Mouse (Mus musculus) heart, adult 2 months (tissue): Measurements from ENCODE around the gene Ehd4. TPM values are rescaled to one million over a fixed set of nuclear protein-coding genes. Genes with fewer than 3 reads are reported as not detected.

Experiments
- DNase-seq, 2 experiments: peaks; one replicate each; pipeline ENCODE4 v3.0.0; 2021
- H3K27ac ChIP-seq: fragments of 200-600 bp; 2 replicates; pipeline ENCODE4 v1.8.1; 2022
- H3K27me3 ChIP-seq: fragments of 200-500 bp; 2 replicates; pipeline ENCODE4 v1.6.1; 2012; ENCODE audit warnings: mild to moderate bottlenecking, low read length, inconsistent platforms, mixed read lengths; ENCODE audit not compliant: control insufficient read depth, insufficient read depth
- H3K36me3 ChIP-seq: fragments of 200-500 bp; 2 replicates; pipeline ENCODE4 v1.6.1; 2012; ENCODE audit warnings: low read length, inconsistent platforms; ENCODE audit not compliant: control insufficient read depth, insufficient read depth
- H3K4me1 ChIP-seq: fragments of 200-500 bp; 2 replicates; pipeline ENCODE4 v1.6.1; 2011; ENCODE audit warnings: low read length; ENCODE audit not compliant: control insufficient read depth, insufficient read depth
- H3K4me3 ChIP-seq: fragments of 200-600 bp; 2 replicates; pipeline ENCODE4 v1.8.1; 2022
- H3K79me2 ChIP-seq: fragments of 200-500 bp; replicated peaks from 2 replicates; pipeline ENCODE4 v1.6.1; 2012; ENCODE audit warnings: mild to moderate bottlenecking, inconsistent platforms, low read length, moderate library complexity, mixed read lengths; ENCODE audit not compliant: control insufficient read depth, insufficient read depth
- H3K9ac ChIP-seq: fragments of 200-500 bp; 2 replicates; pipeline ENCODE4 v1.6.1; 2012; ENCODE audit warnings: low read depth, mild to moderate bottlenecking, control low read depth, inconsistent platforms, low read length, mixed read lengths
- CTCF ChIP-seq: fragments of 200-600 bp; IDR thresholded peaks from 2 replicates; pipeline ENCODE4 v1.8.1; 2022; ENCODE audit warnings: antibody characterized with exemption, mild to moderate bottlenecking, moderate library complexity
- EP300 ChIP-seq: fragments of 200-500 bp; IDR thresholded peaks from 2 replicates; pipeline ENCODE4 v1.6.1; 2011; ENCODE audit warnings: low read depth, low read length, control low read depth; ENCODE audit not compliant: insufficient read depth
- POLR2A ChIP-seq: fragments of 200-500 bp; IDR thresholded peaks from 2 replicates; pipeline ENCODE4 v1.6.1; 2011; ENCODE audit warnings: mild to moderate bottlenecking, low read depth, low read length, control low read depth; ENCODE audit not compliant: insufficient read depth
- WGBS: fragments of 180-500 bp; shearing (Covaris S2); methylation state at CpG from one replicate; pipeline ENCODE4 v1.1.7; 2018; 5-methylcytosine and 5-hydroxymethylcytosine counted together
- intact Hi-C: fragments of 180-260 bp; cut with DNase I; formaldehyde crosslinking; loops from one replicate; pipeline ENCODE4 v1.15.1; 2025
- polyA plus RNA-seq: library from polyadenylated mRNA; depleted of rRNA; stranded (reverse); fragments of >200 nt; gene quantifications from 2 replicates; pipeline ENCODE4 v1.2.3, GENCODE M21; 2012
- total RNA-seq, 2 experiments: library from RNA; stranded (reverse); gene quantifications; 2 replicates each; pipeline ENCODE4 v1.2.3; 2021

The Ehd4 gene
- total and polyA plus RNA-seq, 3 experiments = 213 to 373 (median 330) TPM

- WGBS = 49% methylated on average over 8 of the region's 8 CpGs
- Histone ChIP-seq H3K79me2 (no peaks in the 10 kb centered on the region), H3K36me3 (peaks cover 68% of the 10 kb centered on the region), H3K27me3 (no peaks in the 10 kb centered on the region), H3K4me1 (peaks cover 40% of the 10 kb centered on the region), H3K9ac (peak overlapping the region; percentile 44; the same call in 1 of the 2 replicates), H3K4me3 (no peak overlapping the region), H3K27ac (peak overlapping the region; percentile 83)
- TF ChIP-seq POLR2A (0 out of 2 replicates have a peak, but pooled peaks have one; percentile 8), EP300 (0 out of 2 replicates have a peak, but pooled peaks have one; percentile 40), CTCF (no peak)
- no peak for DNase-seq
- intact Hi-C loops = no loop called here
Measured at GRCm38 (mm10) chr2:120106397-120106973, 47.9 kb downstream of the Ehd4 start.

- Histone ChIP-seq H3K4me1 (peaks cover 39% of the 10 kb centered on the region), H3K79me2 (no peaks in the 10 kb centered on the region), H3K36me3 (peaks cover 71% of the 10 kb centered on the region), H3K27me3 (no peaks in the 10 kb centered on the region), H3K4me3 (no peak overlapping the region), H3K27ac (peak overlapping the region; percentile 83), H3K9ac (no peak overlapping the region)
- DNase-seq = no peak
- no peak for TF ChIP-seq POLR2A
- TF ChIP-seq EP300 = no peak
- intact Hi-C loops = loop anchor here (2.0 kb wide), 2 partner anchors 15 to 47 kb away; no protein-coding TSS in a partner anchor
- 59% methylated on average over 3 of the region's 3 CpGs for WGBS
Measured at GRCm38 (mm10) chr2:120105861-120106260, 48.5 kb downstream of the Ehd4 start.

- TF ChIP-seq CTCF = no peak
- TF ChIP-seq POLR2A = peak; percentile 52; the same call in 1 of the 2 replicates
- TF ChIP-seq EP300 = no peak
- Histone ChIP-seq H3K27me3 (no peaks in the 10 kb centered on the region), H3K4me1 (peaks cover 40% of the 10 kb centered on the region), H3K79me2 (no peaks in the 10 kb centered on the region), H3K4me3 (no peak overlapping the region), H3K27ac (peak overlapping the region; percentile 83), H3K9ac (peak overlapping the region; percentile 7), H3K36me3 (peaks cover 76% of the 10 kb centered on the region)
- DNase-seq = peak; percentile 65 to 77
- WGBS = 7% methylated on average over 6 of the region's 6 CpGs
- intact Hi-C loops = no loop called here
Measured at GRCm38 (mm10) chr2:120102881-120103280, 51.5 kb downstream of the Ehd4 start.

GRCm38 (mm10) chr2:120102450-120102849 is 52.0 kb downstream of the Ehd4 start:
- intact Hi-C loops = no loop called here
- H3K79me2 ChIP-seq = no peaks in the 10 kb centered on the region
- H3K27me3 ChIP-seq = no peaks in the 10 kb centered on the region
- 12% methylated on average over 2 of the region's 2 CpGs for WGBS
- no peak for DNase-seq
- TF ChIP-seq POLR2A = no peak
- TF ChIP-seq EP300 = no peak
- no peak for TF ChIP-seq CTCF
- peak overlapping the region; percentile 83 for H3K27ac ChIP-seq
- no peak overlapping the region for H3K4me3 ChIP-seq
- no peak overlapping the region for H3K9ac ChIP-seq
- H3K36me3 ChIP-seq = peaks cover 75% of the 10 kb centered on the region
- peaks cover 39% of the 10 kb centered on the region for H3K4me1 ChIP-seq

GRCm38 (mm10) chr2:120101961-120102360 is 52.4 kb downstream of the Ehd4 start:
- H3K36me3 ChIP-seq = peaks cover 73% of the 10 kb centered on the region
- H3K4me1 ChIP-seq = peaks cover 42% of the 10 kb centered on the region
- H3K27ac ChIP-seq = peak overlapping the region; percentile 83
- no peaks in the 10 kb centered on the region for H3K79me2 ChIP-seq
- TF ChIP-seq CTCF (no peak), EP300 (no peak), POLR2A (no peak)
- H3K9ac ChIP-seq = peak overlapping the region; percentile 12; the same call in 1 of the 2 replicates
- H3K27me3 ChIP-seq = no peaks in the 10 kb centered on the region
- 78% methylated on average over 11 of the region's 11 CpGs for WGBS
- intact Hi-C loops = no loop called here
- DNase-seq = no peak
- H3K4me3 ChIP-seq = no peak overlapping the region

GRCm38 (mm10) chr2:120099886-120100285 is 54.5 kb downstream of the Ehd4 start:
- TF ChIP-seq POLR2A (0 out of 2 replicates have a peak, but pooled peaks have one; percentile 25), CTCF (no peak), EP300 (peak; percentile 59; the same call in 1 of the 2 replicates)
- Histone ChIP-seq H3K27ac (peak overlapping the region; percentile 83), H3K79me2 (no peaks in the 10 kb centered on the region), H3K9ac (peak overlapping the region; percentile 40), H3K4me1 (peaks cover 41% of the 10 kb centered on the region), H3K4me3 (no peak overlapping the region), H3K36me3 (peaks cover 64% of the 10 kb centered on the region), H3K27me3 (no peaks in the 10 kb centered on the region)
- intact Hi-C loops = loop anchor here (2.0 kb wide), 1 partner anchor 33 kb away; no protein-coding TSS in a partner anchor
- peak; percentile 55 to 79 for DNase-seq
- 38% methylated on average over 3 of the region's 3 CpGs for WGBS
